Mouse (Mus musculus) heart, adult 10 weeks (tissue): ENCODE data around the gene Phf11d. TPM values are rescaled to one million over a fixed set of nuclear protein-coding genes. Genes with fewer than 3 reads are reported as not detected.

Experiments
- polyA plus RNA-seq: library from polyadenylated mRNA; stranded (reverse); fragments of 350-450 nt; fragmentation: Illumina TruSeq; extraction: RNeasy Lipid Tissue Mini Kit (QIAGEN cat#74804); gene quantifications from one replicate; pipeline ENCODE4 v1.2.3, GENCODE M21; 2014; ENCODE audit warnings: low read depth, low replicate concordance

The Phf11d gene
- 12.8 TPM for polyA plus RNA-seq

GRCm38 (mm10) chr14:59365244-59365644 is at the start of gene Phf11d:
TSS of gene Phf11d (minus strand) at chr14:59365470.

DNA sequence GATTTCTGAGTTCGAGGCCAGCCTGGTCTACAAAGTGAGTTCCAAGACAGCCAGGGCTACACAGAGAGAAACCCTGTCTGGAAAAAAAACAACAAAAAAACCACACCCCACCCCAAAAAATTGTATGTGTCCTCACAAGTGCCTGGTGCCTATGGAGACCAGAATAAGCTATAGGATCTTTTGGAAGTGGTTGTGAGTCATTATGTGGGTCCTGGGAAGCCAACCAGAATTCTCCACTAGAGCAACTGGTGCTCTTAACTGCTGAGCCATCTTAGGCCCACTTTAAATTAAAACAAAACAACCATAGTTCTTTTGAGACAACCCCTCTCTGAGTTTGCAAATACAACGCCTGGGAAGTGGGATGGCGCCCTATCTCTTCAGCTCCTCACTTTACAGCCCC is 30.0 kb upstream of the Phf11d start, which contains the start of gene Phf11c:
Gene Phf11c, minus strand, starts transcription at position 101 of the 400 bp plus-strand sequence.

DNA sequence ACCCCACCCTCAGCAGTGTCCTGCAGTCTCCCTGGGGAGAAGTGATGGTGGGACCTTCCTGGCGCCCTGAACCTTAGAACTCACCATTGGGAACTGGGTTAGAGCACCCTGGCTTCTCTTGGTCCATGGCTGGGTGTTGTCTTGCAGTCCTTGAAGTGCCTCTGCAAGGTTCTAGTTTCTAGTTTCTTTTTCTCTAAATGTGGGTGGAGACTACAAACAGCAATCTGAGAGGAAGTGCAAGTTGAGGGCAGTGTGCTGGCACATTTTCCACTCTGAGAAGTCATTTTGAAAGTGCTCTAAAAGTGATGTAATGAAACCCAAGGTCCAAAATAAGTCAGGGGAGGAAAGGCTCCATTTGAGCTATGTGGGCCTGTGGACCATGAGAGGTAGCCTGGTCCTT is 24.1 kb downstream of the Phf11d start, which contains the start of gene Phf11b:
Gene Phf11b, minus strand, starts transcription at position 163 of the 400 bp plus-strand sequence.

Other genes starting within 250 kb of the Phf11d start
- not detected for gene 1700129C05Rik, start 222.6 kb downstream of the Phf11d start, polyA plus RNA-seq
- not detected for gene Gm5142, start 186.7 kb downstream of the Phf11d start, polyA plus RNA-seq
- gene Rcbtb1, start 164.3 kb downstream of the Phf11d start, polyA plus RNA-seq = 10.1 TPM
- not detected for gene Gm6904, start 105.3 kb downstream of the Phf11d start, polyA plus RNA-seq
- gene Phf11a, start 67.9 kb downstream of the Phf11d start, polyA plus RNA-seq = not detected
- gene Phf11b, start 24.1 kb downstream of the Phf11d start, polyA plus RNA-seq = 1.2 TPM
- 0.37 TPM for gene Phf11c, start 29.9 kb upstream of the Phf11d start, polyA plus RNA-seq
- gene Setdb2, start 75.4 kb upstream of the Phf11d start, polyA plus RNA-seq = 4.5 TPM
- 19.5 TPM for gene Cab39l, start 75.5 kb upstream of the Phf11d start, polyA plus RNA-seq
- gene Cdadc1, start 232.5 kb upstream of the Phf11d start, polyA plus RNA-seq = 47.3 TPM